Mouse (Mus musculus): ENCODE results near the gene Myo9b. TPM values are rescaled to one million over a fixed set of nuclear protein-coding genes. Genes with fewer than 3 reads are reported as not detected.

The Myo9b gene
- total RNA-seq, 2 experiments from 2014 or later = 32.9 to 36.4 TPM

DNA sequence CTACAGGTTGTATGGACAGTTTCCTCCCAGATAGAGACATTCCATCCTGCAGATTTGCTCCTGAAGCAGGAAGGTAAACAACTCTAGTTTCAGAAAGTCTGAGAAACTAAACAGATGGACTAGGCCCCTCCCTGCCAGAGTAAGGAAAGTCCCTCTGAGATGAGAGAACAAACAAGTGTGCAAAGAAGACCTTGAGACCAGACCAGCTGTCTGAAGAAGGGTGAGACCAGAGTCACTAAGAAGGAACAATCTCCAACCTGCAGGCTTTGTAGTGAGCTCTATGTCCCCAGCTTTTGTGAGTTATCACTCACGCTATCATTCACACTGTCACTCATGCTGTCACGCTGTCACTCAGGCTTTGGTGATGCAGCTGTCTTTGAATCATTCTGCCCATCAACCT lies 119.2 kb downstream of the Myo9b start:
- no peak for DNase-seq

DNA sequence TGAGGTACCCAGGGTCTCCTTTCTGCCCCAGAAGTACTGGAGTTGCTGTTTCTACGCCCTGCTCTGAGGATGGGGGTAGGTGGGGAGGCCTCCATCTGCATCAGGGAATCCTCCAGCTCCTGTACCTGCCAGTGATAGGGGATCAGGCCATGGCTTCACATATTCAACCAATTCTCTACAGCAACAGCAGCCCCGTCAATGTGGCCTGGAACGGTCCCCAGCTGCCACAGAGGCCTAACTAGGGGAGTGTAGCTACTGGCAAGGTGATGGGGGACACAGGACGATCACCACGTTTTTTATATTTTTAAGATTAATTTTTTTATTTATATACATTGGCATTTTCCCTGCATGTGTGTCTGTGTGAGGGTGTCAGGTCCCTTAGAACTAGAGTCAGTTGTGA lies 119.9 kb downstream of the Myo9b start:
- no peak for DNase-seq

DNA sequence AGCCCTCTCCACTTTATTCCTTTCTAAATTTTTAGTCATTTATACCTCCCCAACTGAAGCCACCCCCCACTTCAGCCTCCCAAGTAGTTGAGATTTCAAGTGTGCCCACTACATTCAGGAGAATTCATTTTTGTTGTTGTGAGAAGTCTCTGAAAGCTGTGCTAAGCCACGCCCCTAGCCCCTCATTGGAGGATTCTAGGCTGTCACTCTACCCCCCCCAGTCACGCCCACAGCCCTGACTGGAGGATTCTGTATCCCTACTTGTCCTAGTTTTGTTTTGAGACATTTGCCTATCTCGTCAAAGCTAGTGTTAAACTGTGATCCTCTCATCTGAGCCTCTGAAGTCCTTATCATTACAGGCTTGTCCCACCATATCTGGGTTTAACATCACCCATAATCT lies 120.4 kb downstream of the Myo9b start:
- DNase-seq = no peak

DNA sequence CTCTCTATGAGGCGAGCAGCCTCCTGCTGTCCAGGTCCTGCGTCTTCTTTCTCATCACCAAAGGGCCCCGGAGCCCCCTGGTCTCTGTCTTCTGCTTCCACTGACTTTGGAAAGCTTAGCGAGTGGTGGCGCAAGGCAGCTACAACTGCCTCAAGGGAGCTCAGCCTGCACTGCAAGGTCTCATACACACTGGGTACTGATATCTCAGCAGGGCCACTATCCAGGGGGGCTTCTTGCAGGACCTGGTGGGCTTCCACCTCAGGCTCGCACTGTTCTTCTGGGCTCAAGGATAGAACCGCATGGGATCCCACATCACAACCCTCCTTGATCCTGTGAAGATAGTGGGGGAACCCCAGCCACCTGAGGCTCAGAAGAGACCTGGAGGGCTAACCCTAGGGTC lies 122.0 kb downstream of the Myo9b start:
- DNase-seq = no peak

DNA sequence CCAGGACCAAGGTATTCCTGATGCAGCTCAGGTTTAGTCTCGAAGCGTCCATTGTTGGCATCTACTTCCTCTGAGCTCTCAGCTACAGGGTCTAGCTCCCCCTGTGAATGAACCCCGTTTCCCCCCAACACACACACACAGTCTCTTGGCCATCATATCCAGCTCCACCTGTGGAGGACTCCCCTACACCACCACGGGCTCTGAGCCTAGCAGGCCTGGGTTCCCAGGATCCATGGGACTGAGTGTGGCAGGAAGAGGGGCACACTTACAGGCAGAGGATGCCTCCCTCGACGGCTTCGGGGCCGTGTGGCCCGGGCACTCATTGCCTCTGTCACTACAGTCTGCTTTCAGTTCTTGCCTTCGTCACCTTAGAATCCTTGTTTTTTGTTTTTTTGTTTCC lies 122.6 kb downstream of the Myo9b start:
- DNase-seq = no peak

DNA sequence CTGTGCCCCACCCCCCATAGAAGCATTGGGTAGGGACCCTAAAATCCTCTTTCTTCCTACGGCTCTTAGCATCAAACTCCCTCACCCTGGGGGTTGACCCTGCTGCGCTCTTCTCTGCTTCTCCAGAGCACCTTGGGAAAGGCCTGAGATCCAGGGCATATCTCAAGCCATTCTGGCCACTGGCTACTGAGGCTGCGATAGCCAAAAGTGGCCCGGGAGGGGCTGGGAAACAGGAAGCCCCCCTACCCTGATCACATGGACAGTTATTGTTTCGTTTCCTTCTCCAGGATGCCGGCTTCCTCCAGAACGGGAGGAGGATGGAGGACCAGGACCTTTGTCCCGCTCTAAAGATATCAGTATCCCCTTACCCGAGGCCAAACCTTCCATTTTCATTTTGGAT lies 123.1 kb downstream of the Myo9b start, which contains the start of gene Ushbp1:
TSS of gene Ushbp1 (minus strand) at position 174 of the 400 bp plus-strand sequence.
- no peak for DNase-seq

DNA sequence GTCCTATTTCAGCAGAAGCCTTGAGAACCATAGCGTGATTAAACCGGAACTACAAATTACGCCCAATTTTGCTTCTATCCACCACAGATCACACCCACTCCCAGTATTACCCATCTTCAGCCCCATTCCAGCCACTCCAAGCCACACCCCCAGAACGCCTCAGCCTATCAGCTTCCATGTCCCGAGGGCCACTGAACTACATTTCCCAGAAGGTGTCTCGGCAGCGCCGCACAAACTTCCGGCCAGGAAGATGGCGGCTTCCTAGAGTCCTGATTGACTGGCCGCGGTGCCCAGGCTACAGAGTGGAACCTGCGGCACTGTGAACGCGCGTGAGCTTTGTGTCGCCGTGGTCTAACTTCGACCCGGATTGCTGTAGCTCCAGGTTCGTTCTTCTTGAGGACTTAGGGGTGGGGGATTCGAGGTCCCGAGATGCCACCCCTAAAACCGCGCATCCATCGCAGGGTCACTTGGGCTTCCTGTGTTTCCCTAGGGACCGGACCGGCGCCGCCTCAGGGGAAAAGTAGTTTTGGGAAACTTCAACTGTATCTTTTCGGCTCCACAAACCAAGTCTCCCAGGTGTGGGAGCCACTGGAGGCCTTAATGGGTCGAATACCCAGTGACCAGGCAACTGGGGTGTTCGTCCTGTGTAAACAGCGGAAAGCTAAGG lies 124.3 kb downstream of the Myo9b start, which contains the start of gene Babam1:
TSS of gene Babam1 (plus strand) at position 223 of the 667 bp plus-strand sequence.
- peak; percentile 92 for DNase-seq

DNA sequence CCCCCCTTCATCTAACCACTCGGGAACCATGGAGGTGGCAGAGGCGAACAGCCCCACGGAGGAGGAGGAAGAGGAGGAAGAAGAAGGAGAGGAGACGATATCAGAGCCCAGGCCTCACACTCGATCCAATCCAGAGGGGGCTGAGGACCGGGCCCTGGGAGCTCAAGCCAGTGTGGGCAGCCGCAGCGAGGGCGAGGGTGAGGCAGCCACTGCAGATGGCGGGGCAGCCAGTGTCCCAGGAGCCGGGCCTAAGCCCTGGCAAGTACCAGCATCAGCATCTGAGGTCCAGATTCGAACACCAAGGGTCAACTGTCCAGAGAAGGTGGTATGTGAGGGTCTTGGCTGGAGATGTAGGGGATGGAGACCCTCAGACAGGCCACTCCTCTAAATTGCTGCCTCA lies 125.2 kb downstream of the Myo9b start:
- DNase-seq = no peak

DNA sequence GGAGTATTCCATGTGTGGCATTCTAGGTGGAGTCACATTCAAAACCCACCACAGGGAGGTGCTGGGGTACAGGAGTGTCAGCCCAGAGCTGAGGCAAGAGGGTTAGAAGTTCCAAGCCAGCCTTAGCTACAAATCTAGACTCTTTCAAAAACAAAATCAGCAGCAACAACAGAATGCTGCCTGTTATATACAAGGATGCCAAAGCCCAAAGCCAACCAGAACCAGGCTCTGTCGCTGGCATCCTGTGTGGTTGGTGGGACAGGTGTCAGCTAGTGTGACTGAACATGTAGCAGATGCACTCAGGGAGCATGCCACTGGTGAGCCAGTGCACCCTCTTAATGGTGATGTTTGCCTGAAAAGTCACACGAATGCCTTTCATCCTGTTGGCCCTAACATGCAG lies 128.3 kb downstream of the Myo9b start:
- no peak for DNase-seq

DNA sequence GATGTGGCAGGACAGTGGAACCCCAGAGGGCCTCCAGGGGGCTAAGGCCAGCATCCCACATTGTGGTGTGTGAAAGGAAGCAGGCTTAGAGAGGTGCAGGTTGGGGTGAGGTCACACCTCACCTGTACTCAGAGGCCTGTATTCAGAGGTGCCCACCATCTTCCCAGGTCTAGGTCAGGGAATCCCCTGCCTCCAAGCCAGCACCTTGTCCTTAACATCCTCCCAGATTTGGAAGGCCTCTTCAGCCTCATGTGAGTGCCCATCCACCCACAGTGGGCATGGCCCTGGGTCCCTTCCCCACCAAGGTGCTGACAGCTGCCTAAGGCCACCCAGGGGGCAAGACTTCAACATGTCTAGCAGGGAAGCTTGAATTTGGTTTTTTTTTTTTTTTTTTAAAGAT lies 128.9 kb downstream of the Myo9b start:
- DNase-seq = no peak

DNA sequence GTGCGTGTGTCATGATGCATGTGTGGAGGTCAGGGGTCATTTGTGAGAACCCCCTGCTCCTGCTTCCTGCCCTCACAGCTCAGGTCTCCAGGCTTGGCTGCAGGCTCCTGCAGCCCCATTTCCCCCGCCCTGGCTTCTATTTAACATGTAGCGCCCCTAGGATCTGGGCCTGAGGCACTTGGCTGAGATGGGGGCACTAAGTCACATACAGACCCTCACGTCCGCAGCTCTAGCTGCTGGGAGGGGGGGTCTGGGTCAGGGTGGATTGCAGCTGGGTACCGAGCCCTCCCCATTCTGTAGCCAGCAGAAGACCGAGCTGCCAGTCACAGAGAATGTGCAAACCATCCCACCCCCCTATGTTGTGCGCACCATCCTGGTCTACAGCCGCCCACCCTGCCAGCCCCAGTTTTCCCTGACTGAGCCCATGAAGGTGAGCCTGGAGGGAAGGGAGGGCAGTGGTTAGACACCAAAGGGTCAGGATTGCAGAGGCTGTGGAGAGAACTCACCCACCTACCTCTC lies 130.0 kb downstream of the Myo9b start:
- no peak for DNase-seq

DNA sequence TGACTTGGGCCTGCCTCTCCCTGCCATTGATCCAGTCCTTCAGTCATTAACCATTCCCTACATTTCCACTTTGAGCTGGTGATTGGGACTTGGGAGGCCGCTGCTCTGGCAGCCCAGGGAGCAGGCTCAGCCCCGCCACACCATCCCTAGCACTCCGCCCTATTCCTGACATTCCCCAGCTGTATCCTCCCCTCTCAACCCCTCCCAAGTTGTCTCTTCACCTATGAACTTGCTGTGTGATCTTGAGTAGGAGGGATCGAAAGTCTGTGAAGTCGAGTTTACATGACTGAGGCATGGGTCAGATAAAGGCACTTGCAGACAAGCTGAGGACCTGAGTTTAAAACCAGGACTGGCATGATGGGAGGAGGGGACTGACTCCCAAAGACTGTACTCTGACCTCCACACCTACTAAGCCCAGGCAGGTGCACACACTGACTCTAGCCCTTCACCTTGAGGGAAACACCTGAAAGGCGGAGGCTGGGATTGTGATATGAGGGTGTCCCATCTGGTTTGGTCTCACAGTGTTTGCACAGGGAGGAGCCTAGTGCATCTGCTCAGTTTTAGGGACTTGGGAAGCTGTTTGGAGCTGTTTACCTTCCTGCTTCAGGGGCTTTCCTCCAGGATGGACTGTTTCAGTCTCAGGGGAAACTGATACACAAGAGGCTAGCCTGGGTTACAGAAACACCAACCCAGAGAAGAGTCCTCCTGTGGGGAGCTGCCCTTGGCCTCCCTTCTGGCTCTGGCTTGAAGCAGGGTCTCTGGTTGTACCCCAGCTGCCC lies 130.8 kb downstream of the Myo9b start:
- DNase-seq = no peak

DNA sequence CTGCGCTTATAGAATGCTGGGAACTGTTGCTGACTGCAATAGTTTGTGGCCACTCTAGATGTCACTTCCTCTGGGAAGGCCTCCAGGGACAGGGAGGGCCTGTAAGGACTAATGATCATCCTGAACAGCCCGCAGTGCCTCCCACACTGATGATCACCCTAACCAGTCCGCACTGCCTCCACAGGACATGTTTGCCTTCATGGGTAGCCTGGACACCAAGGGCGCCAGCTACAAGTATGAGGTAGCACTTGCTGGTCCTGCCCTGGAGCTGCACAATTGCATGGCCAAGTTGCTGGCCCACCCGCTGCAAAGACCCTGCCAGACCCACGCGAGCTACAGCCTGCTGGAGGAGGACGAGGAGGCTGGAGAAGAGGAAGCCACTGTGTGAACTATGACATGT lies 131.5 kb downstream of the Myo9b start:
- DNase-seq = no peak

DNA sequence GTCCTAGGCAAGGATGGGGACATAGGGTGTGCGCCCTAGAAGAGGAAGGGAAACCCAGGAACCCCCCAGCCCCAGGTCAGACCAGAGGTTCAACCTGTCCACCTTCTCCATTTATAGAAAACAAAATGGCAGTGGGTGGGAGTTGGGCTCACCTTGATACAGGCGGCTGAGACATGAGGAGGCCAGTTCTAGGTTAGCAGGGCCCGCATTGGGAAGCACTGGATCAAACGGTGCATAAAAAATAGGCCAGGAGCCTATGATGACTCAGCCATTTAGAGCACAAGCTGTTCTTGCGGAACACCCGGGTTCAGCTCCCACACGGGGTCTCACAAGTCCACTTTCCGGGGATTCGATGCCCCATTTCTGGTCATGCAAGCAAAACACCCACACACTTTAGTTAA lies 132.4 kb downstream of the Myo9b start:
- DNase-seq = no peak

DNA sequence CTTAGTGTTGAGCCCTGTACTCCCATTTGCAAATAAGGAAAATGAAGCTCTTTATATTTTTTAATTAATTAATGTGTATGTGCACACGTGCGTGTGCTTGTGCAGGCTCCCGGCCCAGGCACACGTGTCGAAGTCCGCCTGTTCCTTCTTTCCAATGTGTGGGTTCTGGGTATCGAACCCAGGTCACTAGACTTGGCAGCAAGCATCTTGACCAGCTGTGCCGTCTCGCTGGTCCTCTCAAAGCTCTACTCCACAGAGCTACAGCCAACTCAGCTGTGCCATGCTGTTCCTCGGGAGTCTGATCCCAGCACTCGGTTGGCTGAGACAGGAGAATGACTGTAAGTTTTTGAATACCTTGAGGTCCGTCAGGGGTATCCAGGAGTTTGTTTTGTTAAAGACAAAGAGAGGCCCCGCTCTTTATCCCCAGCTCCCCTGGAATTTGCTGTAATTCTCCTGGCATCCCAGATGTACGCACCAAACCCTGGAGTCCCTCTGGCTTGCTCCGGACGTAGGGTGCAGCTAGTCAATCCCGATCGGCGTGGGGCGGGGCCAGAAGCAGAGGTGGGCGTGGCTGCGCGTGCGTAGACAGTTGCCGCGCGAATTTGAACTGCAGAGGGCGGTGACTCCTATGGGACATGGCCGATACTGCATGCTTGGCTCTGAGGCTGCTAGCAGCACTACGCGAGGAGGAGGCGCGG lies 133.0 kb downstream of the Myo9b start, which contains the start of gene Ankle1:
TSS of gene Ankle1 (plus strand) at position 610 of the 698 bp plus-strand sequence.
- peak; percentile 90 for DNase-seq

DNA sequence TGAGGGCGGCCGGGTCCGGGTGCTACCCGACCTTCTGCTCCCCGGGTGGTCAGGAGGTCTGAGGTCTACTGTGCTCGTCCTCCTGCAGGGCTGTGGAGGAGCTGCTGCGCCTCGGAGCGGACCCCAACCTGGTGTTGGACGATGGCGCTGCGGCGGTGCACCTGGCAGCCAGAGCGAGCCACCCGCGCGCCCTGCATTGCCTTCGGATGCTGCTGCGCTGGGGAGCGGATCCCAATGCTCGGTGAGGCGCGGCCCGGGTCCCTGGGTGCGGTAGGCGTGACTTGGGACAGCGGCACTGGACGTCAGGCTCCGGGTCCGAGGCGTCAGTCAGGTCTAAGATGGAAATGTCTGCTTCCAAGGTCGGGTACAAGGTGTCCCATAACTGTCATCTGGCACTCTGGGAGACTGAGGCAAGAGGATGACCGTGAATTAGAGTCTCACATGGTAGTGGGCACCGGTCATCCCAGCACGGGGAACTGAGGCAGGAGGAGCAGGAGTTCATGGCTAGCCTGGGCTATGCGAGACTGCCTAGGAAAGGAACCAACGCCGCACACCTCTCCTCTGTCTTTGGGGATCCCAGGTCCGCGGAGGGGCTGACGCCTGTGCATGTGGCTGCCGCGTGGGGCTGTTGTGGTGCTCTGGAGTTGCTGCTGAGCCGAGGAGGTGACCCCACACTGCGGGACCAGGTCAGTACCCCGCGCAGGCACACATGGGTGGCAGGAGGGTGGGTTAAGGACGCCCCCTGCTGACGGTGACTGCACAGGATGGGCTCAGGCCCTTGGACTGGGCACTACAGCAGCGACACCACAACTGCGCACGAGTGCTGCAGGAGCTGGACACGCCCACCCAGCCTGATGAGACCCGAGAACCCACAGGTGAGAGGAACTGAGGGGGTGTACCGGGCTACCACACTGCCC lies 133.8 kb downstream of the Myo9b start:
- DNase-seq = no peak

DNA sequence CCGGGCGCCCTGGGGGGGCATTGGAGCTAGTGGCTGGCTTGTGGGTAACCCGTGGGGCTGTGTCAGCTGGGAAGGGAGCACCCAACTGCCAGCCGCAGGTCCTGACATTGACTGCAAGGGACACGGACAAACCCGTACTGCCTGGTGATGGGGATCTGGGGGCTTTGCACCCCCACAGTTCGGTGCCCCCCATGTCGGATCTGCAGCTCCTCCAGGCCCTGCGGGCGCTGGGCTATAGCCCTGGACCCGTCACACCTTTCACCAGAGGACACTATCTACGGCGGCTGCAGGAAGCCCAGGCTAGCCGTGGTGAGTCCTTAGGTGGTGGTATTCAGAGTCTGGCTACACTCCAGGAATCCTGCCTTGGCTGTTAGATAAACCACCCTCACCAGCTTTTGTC lies 134.9 kb downstream of the Myo9b start:
- no peak for DNase-seq

DNA sequence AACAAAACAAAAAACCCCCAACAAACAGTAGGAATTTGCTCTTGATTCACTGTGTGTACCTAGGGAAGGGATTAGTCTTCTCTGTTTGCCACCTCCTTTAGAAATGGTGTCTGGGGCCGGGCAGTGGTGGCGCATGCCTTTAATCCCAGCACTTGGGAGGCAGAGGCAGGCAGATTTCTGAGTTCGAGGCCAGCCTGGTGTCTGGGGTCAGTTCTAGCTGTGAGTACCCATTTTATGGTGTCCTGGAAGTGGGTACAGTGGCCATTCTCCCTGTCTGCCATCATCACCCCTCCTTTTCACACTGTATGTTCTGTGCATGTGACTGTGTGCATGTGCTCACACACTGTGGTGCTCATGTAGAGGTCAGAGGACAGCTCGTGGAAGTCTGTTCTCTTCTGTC lies 135.7 kb downstream of the Myo9b start:
- DNase-seq = no peak

Data from layer of hippocampus, postnatal 36 days (tissue).